ENCODE assay signal across 1 mouse cellular context in the genomic region with DNA sequence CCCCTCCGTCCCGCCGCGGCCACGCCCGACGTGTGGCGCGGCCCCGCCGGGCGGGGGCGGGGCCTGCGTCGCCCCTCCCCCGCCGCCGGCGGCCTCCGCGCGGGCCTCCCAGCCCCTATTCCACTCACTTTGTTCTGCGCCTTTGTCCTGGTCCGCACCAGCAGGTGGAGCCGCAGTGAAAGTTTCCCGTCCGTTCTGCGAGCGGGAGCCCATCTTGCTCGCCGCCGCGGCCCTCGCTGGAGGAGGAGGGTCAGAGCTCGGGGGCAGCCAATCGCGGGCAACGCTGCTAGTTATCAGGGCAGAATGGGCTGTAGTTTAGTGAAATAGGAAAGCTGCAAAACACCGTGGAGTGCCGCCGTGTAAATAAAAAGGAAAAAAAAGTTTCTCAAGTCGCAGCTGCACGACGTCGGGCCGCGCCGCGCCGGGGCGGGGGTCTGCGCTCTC.
TF ChIP-seq lines count a peak whose summit lies in the region.

TSS of gene Asf1a (plus strand) at position 81 of the 444 bp plus-strand sequence.

TF ChIP-seq in CH12.LX, 34 proteins besides CTCF, POLR2A, EP300 and RAD21 (continued from another document):
- peak; percentile 47; the same call in 1 of the 2 replicates for TF ChIP-seq IRF4 (IDR thresholded peaks at IDR 0.05; ENCODE audit: low read depth, low read length)
- no peak for TF ChIP-seq PAX5 (IDR thresholded peaks at IDR 0.05; ENCODE audit: low read length)
- peak; percentile 57 for TF ChIP-seq GABPA (IDR thresholded peaks at IDR 0.05; ENCODE audit: insufficient replicate concordance, low read depth, low read length)
- TF ChIP-seq MYC (IDR thresholded peaks at IDR 0.05; ENCODE audit: low read depth, low read length), result no peak
- peak; percentile 18; the same call in 1 of the 2 replicates for TF ChIP-seq SMC3 (IDR thresholded peaks at IDR 0.05; ENCODE audit: low read depth, low read length)
- TF ChIP-seq CHD1 (IDR thresholded peaks at IDR 0.05; ENCODE audit: low read depth, low read length), result 0 out of 2 replicates have a peak, but pooled peaks have one; percentile 71
- TF ChIP-seq POLR2AphosphoS2 (IDR thresholded peaks at IDR 0.05; ENCODE audit: low read depth, low read length), result peak; percentile 51; the same call in 1 of the 2 replicates
- TF ChIP-seq UBTF (IDR thresholded peaks at IDR 0.05; ENCODE audit: low read depth, low read length), result 0 out of 2 replicates have a peak, but pooled peaks have one; percentile 43
TF ChIP-seq in CH12.LX: peak in this region for 17.
